Mouse (Mus musculus) cortical plate, adult 2 months (tissue): ENCODE data around the gene Slc2a10.
"Not testable (repeated sequence)": the region's sequence is repeated elsewhere in the genome, so short reads cannot be mapped to it uniquely, and the experiment has no call there.

ENCODE experiments used
- CTCF ChIP-seq: fragments of 200-500 bp; IDR thresholded peaks from 2 replicates; pipeline ENCODE4 v1.5.1; 2011; ENCODE audit warnings: mild to moderate bottlenecking, control low read depth, low read length; ENCODE audit not compliant: insufficient read depth; ENCODE audit errors: extremely low read depth
- POLR2A ChIP-seq: fragments of 200-500 bp; IDR thresholded peaks from 2 replicates; pipeline ENCODE4 v1.6.1; 2011; ENCODE audit warnings: mild to moderate bottlenecking, low read length, control low read depth; ENCODE audit not compliant: insufficient read depth; ENCODE audit errors: extremely low read depth

GRCm38 (mm10) chr2:165510914-165511458, 7.4 kb downstream of the Slc2a10 start:
- TF ChIP-seq POLR2A, CTCF: not testable (repeated sequence)
